Mouse (Mus musculus): ENCODE measurements around the gene Spata9. TPM values are rescaled to one million over a fixed set of nuclear protein-coding genes. Genes with fewer than 3 reads are reported as not detected.

Spata9 gene
- not detected in 2 replicates for polyA plus RNA-seq (2012; ENCODE audit: low replicate concordance)

GRCm38 (mm10) chr13:75966850-75967249 lies at the start of gene Spata9:
TSS of gene Spata9 (plus strand) at chr13:75967150.

GRCm38 (mm10) chr13:75943189-75944043 lies 23.5 kb upstream of the Spata9 start, which contains the start of gene Rhobtb3:
TSS of gene Rhobtb3 (minus strand) at chr13:75943925.

GRCm38 (mm10) chr13:76017974-76018843 lies 51.3 kb downstream of the Spata9 start, which contains the start of gene Rfesd:
TSS of gene Rfesd (minus strand) at chr13:76018719.

Other genes with a start within 250 kb of the Spata9 start
- gene Glrx, start 127.3 kb upstream of the Spata9 start, polyA plus RNA-seq (2012; ENCODE audit: low replicate concordance), result 0.90 and 2.0 TPM in 2 replicates
- 1.6 and 2.6 TPM in 2 replicates for gene Rhobtb3, start 23.2 kb upstream of the Spata9 start, polyA plus RNA-seq (2012; ENCODE audit: low replicate concordance)
- 0.48 and 4.4 TPM in 2 replicates for gene Rfesd, start 51.6 kb downstream of the Spata9 start, polyA plus RNA-seq (2012; ENCODE audit: low replicate concordance)
- 2.9 and 3.0 TPM in 2 replicates for gene Gpr150, start 89.8 kb downstream of the Spata9 start, polyA plus RNA-seq (2012; ENCODE audit: low replicate concordance)
- gene Arsk, start 131.5 kb downstream of the Spata9 start, polyA plus RNA-seq (2012; ENCODE audit: low replicate concordance), result 0.08 and 1.6 TPM in 2 replicates
- gene Ttc37, start 131.6 kb downstream of the Spata9 start, polyA plus RNA-seq (2012; ENCODE audit: low replicate concordance), result 1.0 and 2.6 TPM in 2 replicates